In the genomic region with DNA sequence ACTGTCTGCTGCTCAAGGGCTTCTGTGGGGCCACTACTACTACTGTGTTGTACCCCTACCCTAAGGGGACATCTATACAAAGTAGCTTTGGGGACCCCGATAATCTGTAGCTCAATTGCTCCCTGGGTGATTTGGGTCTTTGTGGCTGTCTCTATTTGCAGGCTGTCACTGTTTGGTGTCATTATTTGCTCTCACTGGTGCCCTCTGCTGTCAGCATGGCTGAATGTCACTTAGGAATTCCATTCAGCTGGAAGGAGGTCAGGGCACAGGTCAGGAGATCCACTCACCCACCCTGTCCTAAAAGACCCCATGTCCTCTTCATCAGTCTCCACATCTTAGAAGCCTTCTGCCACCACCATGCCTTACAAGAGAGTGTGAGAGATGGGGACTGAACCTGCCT, we compare ENCODE assay signal across 7 mouse cellular contexts. TPM values are rescaled to one million over a fixed set of nuclear protein-coding genes. Genes with fewer than 3 reads are reported as not detected.
DNase-seq lines count a peak whose midpoint lies in the region; ATAC-seq and TF ChIP-seq lines count a peak whose summit lies in the region.

No protein-coding gene starts in this region.

- H3K4me3 ChIP-seq in heart, postnatal 0 days (ENCODE audit: low read depth, low read length): no peak overlapping the region
- no peak overlapping the region for H3K4me3 ChIP-seq in neural tube, embryonic 11.5 days (ENCODE audit: low read depth, low read length)

- no peak overlapping the region for H3K9ac ChIP-seq in heart, postnatal 0 days (replicated peaks; ENCODE audit: low read depth, low read length)
- no peak overlapping the region for H3K9ac ChIP-seq in neural tube, embryonic 11.5 days (ENCODE audit: low read length)

- intact Hi-C loops in left cerebral cortex, postnatal 25 days (cut with DNase I): loop anchor here (2.0 to 5.0 kb wide), 2 partner anchors 131 to 244 kb away; a partner anchor contains a TSS

- H3K9me3 ChIP-seq in heart, postnatal 0 days (replicated peaks; ENCODE audit: control insufficient read depth, low read length): no peaks in the 10 kb centered on the region
- H3K9me3 ChIP-seq in neural tube, embryonic 11.5 days (ENCODE audit: control insufficient read depth, low read length): no peaks in the 10 kb centered on the region

- no peaks in the 10 kb centered on the region for H3K27me3 ChIP-seq in heart, postnatal 0 days (ENCODE audit: control insufficient read depth, insufficient read depth, low read length)
- H3K27me3 ChIP-seq in neural tube, embryonic 11.5 days (ENCODE audit: control insufficient read depth, insufficient read depth, low read length): no peaks in the 10 kb centered on the region

- no peak for ATAC-seq in heart, postnatal 0 days (ENCODE audit: insufficient read depth, low read depth)
- no peak for ATAC-seq in neural tube, embryonic 11.5 days (ENCODE audit: insufficient read depth, low FRiP score, low TSS enrichment)

- peaks cover 57% of the 10 kb centered on the region for H3K4me1 ChIP-seq in heart, postnatal 0 days (ENCODE audit: control insufficient read depth, insufficient read depth)
- H3K4me1 ChIP-seq in neural tube, embryonic 11.5 days (ENCODE audit: control insufficient read depth, insufficient read depth, low read length): no peaks in the 10 kb centered on the region

- peak overlapping the region; percentile 92 for H3K27ac ChIP-seq in heart, postnatal 0 days (ENCODE audit: low read depth)
- no peak overlapping the region for H3K27ac ChIP-seq in neural tube, embryonic 11.5 days (ENCODE audit: low read depth, low read length)

- no peak overlapping the region for H3K4me2 ChIP-seq in heart, postnatal 0 days (ENCODE audit: low read depth, low read length)
- H3K4me2 ChIP-seq in neural tube, embryonic 11.5 days (ENCODE audit: low read depth): no peak overlapping the region

- peak; percentile 76 for TF ChIP-seq CTCF in heart, postnatal 0 days (IDR thresholded peaks at IDR 0.05; ENCODE audit: low read depth)

- 33% methylated on average over 1 of the region's 1 CpGs for WGBS in heart, postnatal 0 days
- WGBS in neural tube, embryonic 11.5 days: 47% methylated on average over 1 of the region's 1 CpGs

- peak; percentile 38 to 67 for DNase-seq in urinary bladder, adult 18-20 months (ENCODE audit: low spot score in 2 of 2)
- no peak for DNase-seq in urinary bladder, postnatal 4 days (ENCODE audit: low spot score in 2 of 2)
- DNase-seq in adrenal gland, postnatal 10 days: peak; percentile 80
- peak; percentile 72 for DNase-seq in embryo, embryonic 11 days
- DNase-seq in heart, postnatal 0 days (ENCODE audit: low spot score): peak; percentile 70
- DNase-seq in left cerebral cortex, postnatal 25 days (ENCODE audit: low spot score in 2 of 2): peak; percentile 35 to 42
- DNase-seq in neural tube, embryonic 11.5 days (ENCODE audit: low spot score): peak; percentile 58

- no peak for TF ChIP-seq EP300 in heart, postnatal 0 days (IDR thresholded peaks at IDR 0.05; ENCODE audit: low read depth)

- H3K36me3 ChIP-seq in heart, postnatal 0 days (replicated peaks; ENCODE audit: control insufficient read depth, insufficient read depth, low read length): no peaks in the 10 kb centered on the region
- H3K36me3 ChIP-seq in neural tube, embryonic 11.5 days (ENCODE audit: control insufficient read depth, insufficient read depth, low read length): no peaks in the 10 kb centered on the region

RNA-seq across cellular contexts. Expression of a gene that starts 32.6 kb away (rescaled TPM):
- 1 to 10 TPM; 4.4 to 5.0 TPM for total RNA-seq in adrenal gland, postnatal 10 days (2021)
- total RNA-seq in heart, postnatal 0 days (2014; rRNA removed; ENCODE audit: low replicate concordance): 73.3 and 75.9 TPM in 2 replicates
- 36.4 and 37.2 TPM in 2 replicates for polyA plus RNA-seq in heart, postnatal 0 days (2015; fragmentation: Nextera tagmentation; extraction: Ambion mirVana)
- total RNA-seq in left cerebral cortex, postnatal 25 days (2021): 1 to 10 TPM in 1 of 2 experiments, under 1 TPM in 1; 0.53 to 1.4 TPM
- polyA plus RNA-seq in neural tube, embryonic 11.5 days (2014; fragmentation: Nextera tagmentation; extraction: Ambion mirVana): 1.6 and 1.7 TPM in 2 replicates

RNA-seq across cellular contexts. Expression of a gene that starts 44.3 kb away (rescaled TPM):
- total RNA-seq in adrenal gland, postnatal 10 days (2021): 1 to 10 TPM in 1 of 2 experiments, under 1 TPM in 1; 0.99 to 1.0 TPM
- 0.61 and 2.1 TPM in 2 replicates for total RNA-seq in heart, postnatal 0 days (2014; rRNA removed; ENCODE audit: low replicate concordance)
- polyA plus RNA-seq in heart, postnatal 0 days (2015; fragmentation: Nextera tagmentation; extraction: Ambion mirVana): 0.70 and 1.6 TPM in 2 replicates
- not detected for total RNA-seq in left cerebral cortex, postnatal 25 days (2021)
- 0.68 and 0.77 TPM in 2 replicates for polyA plus RNA-seq in neural tube, embryonic 11.5 days (2014; fragmentation: Nextera tagmentation; extraction: Ambion mirVana)

Comparison
In these comparisons a context has a peak if more than half of its experiments do, and no peak if none do; other contexts are left out.
1. DNase-seq: peak in urinary bladder, adult 18-20 months (2 of 2), adrenal gland, postnatal 10 days (single experiment), embryo, embryonic 11 days (single experiment), heart, postnatal 0 days (single experiment), left cerebral cortex, postnatal 25 days (2 of 2) and neural tube, embryonic 11.5 days (single experiment); none in urinary bladder, postnatal 4 days (0 of 2).
2. RNA of a gene that starts 32.6 kb away (total RNA-seq): 73.3 to 75.9 TPM in heart, postnatal 0 days; 4.4 to 5.0 TPM in adrenal gland, postnatal 10 days and 0.53 to 1.4 TPM in left cerebral cortex, postnatal 25 days; every median in the first group is over 10 times any median in the second.